Mouse (Mus musculus): ENCODE data around the gene Gpha2. TPM values are rescaled to one million over a fixed set of nuclear protein-coding genes. Genes with fewer than 3 reads are reported as not detected.

Gpha2 gene
- polyA plus RNA-seq, 1 experiment from 2014 or later: not detected

DNA sequence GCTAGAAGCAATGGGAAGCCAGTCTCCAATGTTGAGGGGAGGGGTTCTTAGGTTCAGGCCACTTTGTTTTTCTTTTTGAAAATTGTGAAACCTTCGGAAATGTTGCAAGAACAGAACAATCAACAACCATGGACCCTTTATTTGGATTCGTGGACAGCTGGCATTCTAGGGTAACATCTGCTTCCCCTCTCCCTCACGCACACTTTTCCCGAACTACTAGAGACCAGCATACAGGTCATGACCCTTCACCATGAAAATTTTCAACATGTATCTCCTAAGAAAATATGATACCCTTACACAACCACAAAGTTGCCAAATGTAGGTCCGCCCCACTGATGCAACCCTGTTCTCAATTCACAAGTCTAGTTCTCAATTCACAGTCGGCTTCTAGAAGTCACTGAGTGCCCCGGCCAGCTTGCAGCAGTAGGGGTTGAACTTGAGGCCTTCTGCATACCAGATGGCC lies 42.5 kb downstream of the Gpha2 start:
- Histone ChIP-seq H3K27me3 (ENCODE audit: low read depth, poor library complexity, severe bottlenecking) (peaks cover 4% of the 10 kb centered on the region; the same call in 1 of the 2 replicates), H3K4me3 (no peak overlapping the region), H3K4me1 (peaks cover 9% of the 10 kb centered on the region), H3K27ac (replicated peaks) (no peak overlapping the region), H3K9me3 (replicated peaks) (no peaks in the 10 kb centered on the region), H3K36me3 (no peaks in the 10 kb centered on the region)
- no peak for DNase-seq (ENCODE audit: low spot score)
- 85% methylated on average over 7 of the region's 7 CpGs for WGBS

DNA sequence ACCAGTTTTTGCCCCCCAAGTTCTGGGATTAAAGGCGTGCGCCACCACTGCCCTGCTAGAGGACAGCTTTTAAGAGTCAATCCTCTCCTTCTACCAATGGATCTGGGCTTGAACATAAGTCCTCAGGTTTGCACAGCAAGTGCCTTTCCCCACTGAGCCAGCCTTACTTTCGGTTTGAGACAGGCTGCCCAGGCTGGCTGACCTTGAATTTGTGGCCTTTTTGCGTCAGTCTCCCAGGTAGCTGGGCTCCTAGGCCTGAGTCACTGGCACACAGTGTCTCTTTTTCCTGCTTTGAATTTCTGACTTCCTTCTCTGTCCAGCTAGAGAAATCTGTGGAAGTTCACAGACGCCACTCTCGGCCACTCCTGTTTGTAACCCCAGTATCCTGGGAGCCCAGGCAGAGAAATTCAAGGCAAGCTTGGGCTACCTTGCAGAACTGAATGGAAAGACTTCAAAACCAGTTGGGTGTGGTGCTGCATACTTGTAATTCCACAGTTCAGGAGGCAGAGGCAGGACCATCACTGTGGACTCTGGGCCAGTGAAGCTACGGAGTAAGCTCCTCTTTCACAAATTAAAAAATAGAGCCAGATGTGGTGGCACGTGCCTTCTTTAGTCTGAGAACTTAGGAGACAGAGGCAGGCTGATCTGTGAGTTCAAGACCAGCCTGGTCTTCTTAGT lies 43.8 kb downstream of the Gpha2 start:
- Histone ChIP-seq H3K27ac (replicated peaks) (no peak overlapping the region), H3K4me1 (peaks cover 11% of the 10 kb centered on the region), H3K36me3 (no peaks in the 10 kb centered on the region), H3K9me3 (replicated peaks) (no peaks in the 10 kb centered on the region), H3K27me3 (ENCODE audit: low read depth, poor library complexity, severe bottlenecking) (peaks cover 4% of the 10 kb centered on the region; the same call in 1 of the 2 replicates), H3K4me3 (no peak overlapping the region)
- 84% methylated on average over 8 of the region's 8 CpGs for WGBS
- DNase-seq (ENCODE audit: low spot score): no peak

DNA sequence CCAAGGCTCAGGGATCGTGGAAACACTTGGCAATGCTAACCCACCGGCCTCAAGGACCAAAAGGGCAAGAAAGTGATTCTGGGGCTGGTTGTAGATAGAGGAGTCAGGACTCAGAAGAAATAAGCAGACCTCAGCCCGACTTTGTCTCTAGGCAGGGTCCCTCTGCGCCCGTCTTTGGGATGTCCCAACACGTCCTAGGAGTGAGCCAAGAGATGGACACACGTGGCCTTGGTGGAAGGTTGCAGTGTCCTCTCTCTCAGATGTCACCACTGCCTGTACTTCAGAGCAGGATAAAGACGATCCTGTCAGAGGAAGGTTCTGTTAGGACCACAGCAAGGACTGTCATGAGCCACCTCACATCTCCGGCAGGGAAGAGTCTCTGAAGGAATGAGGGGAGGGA lies 44.5 kb downstream of the Gpha2 start:
- Histone ChIP-seq H3K4me3 (no peak overlapping the region), H3K4me1 (peaks cover 18% of the 10 kb centered on the region), H3K27me3 (ENCODE audit: low read depth, poor library complexity, severe bottlenecking) (peaks cover 4% of the 10 kb centered on the region; the same call in 1 of the 2 replicates), H3K9me3 (replicated peaks) (no peaks in the 10 kb centered on the region), H3K27ac (replicated peaks) (no peak overlapping the region), H3K36me3 (no peaks in the 10 kb centered on the region)
- no peak for DNase-seq (ENCODE audit: low spot score)
- 57% methylated on average over 9 of the region's 9 CpGs for WGBS

DNA sequence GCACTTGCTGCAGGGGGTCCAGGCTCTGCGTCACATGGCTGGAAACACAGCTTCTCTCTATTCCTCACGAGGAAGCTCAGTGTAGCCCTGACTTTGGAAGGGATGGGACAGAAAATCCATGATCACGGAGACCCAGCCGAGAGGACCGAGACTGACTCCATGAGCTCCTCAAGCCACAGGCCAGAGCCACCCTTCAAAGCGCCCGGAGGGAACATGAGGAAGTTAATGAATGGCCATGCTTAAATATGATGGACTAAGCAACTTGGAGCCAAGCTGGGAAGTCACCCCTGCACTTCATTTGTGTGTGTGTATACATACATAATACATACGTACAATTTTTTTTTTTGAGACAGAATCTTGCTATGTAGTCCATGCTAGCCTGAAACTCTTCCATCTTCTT lies 45.0 kb downstream of the Gpha2 start:
- no peak overlapping the region for H3K4me3 ChIP-seq
- H3K27me3 ChIP-seq (ENCODE audit: low read depth, poor library complexity, severe bottlenecking): peaks cover 4% of the 10 kb centered on the region; the same call in 1 of the 2 replicates
- WGBS: 24% methylated on average over 8 of the region's 8 CpGs
- no peaks in the 10 kb centered on the region for H3K9me3 ChIP-seq (replicated peaks)
- no peak for DNase-seq (ENCODE audit: low spot score)
- peaks cover 23% of the 10 kb centered on the region for H3K4me1 ChIP-seq
- no peak overlapping the region; the same call in 1 of the 2 replicates for H3K27ac ChIP-seq (replicated peaks)
- H3K36me3 ChIP-seq: no peaks in the 10 kb centered on the region

DNA sequence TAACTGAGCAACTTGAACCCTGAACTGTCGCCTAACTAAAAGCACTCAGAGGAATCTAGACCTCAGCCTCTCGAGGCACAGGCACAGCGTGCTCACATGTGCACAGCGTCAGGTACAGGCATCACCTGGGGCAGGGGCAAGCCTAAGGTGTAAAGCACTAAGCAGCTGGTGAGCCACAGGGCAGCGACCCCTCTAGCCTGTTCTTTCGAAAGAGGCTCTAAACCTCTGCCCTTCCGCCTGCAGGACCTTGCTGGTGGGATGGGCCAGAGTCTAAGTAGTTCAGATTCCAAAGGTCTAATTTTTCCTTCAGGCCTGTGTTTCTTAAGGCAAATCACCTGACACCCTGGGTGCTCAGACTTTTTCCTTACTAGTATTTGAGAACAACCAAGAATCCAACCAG lies 45.9 kb downstream of the Gpha2 start:
- H3K27me3 ChIP-seq (ENCODE audit: low read depth, poor library complexity, severe bottlenecking): peaks cover 4% of the 10 kb centered on the region; the same call in 1 of the 2 replicates
- H3K36me3 ChIP-seq: no peaks in the 10 kb centered on the region
- WGBS: 66% methylated on average over 7 of the region's 7 CpGs
- no peak for DNase-seq (ENCODE audit: low spot score)
- peaks cover 26% of the 10 kb centered on the region for H3K4me1 ChIP-seq
- H3K27ac ChIP-seq (replicated peaks): no peak overlapping the region
- H3K9me3 ChIP-seq (replicated peaks): no peaks in the 10 kb centered on the region
- no peak overlapping the region for H3K4me3 ChIP-seq

DNA sequence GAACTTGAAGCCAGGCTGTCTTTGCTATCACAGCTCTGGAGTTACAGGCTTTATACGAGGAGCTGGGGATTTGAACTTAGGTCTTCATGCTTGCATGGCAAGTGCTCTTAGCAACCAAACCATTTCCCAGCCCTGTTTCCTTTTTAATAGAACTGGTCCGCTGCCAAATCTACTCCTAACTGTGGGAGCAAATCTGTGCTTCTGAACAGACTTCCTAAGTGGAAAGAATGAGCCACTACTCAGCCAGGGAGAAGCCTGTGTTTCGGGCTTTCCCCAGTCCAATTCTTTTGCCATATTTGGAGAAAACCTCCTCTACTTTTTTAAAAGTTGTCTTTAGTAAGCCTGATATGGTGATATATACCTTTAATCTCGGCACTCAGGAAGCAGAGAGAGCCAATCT lies 46.6 kb downstream of the Gpha2 start:
- H3K27me3 ChIP-seq (ENCODE audit: low read depth, poor library complexity, severe bottlenecking): peaks cover 4% of the 10 kb centered on the region; the same call in 1 of the 2 replicates
- WGBS: 92% methylated on average over 4 of the region's 4 CpGs
- DNase-seq (ENCODE audit: low spot score): no peak
- no peak overlapping the region for H3K27ac ChIP-seq (replicated peaks)
- H3K4me3 ChIP-seq: no peak overlapping the region
- no peaks in the 10 kb centered on the region for H3K36me3 ChIP-seq
- H3K4me1 ChIP-seq: peaks cover 32% of the 10 kb centered on the region
- no peaks in the 10 kb centered on the region for H3K9me3 ChIP-seq (replicated peaks)

DNA sequence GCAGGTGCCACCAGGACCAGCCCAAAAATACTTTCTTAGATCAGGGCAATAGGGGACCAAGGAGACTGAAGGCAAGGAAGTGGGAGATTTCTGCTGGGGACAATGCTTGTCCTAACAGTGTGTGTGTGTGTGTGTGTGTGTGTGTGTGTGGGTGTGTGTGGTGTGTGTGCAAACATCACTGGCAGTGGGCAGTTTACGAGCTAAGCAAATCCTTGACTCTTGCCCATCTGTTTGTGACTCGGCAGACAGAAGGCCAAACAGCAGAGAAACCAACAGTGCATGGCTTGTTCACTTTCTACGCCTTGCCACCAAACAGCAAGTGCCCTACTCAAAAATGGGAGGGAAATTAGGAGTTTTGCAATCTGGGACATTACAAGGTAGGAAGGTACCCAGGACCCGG lies 47.4 kb downstream of the Gpha2 start:
- Histone ChIP-seq H3K4me3 (no peak overlapping the region), H3K9me3 (replicated peaks) (no peaks in the 10 kb centered on the region), H3K27me3 (ENCODE audit: low read depth, poor library complexity, severe bottlenecking) (peaks cover 4% of the 10 kb centered on the region; the same call in 1 of the 2 replicates), H3K36me3 (no peaks in the 10 kb centered on the region), H3K4me1 (peaks cover 41% of the 10 kb centered on the region), H3K27ac (replicated peaks) (no peak overlapping the region)
- 94% methylated on average over 4 of the region's 4 CpGs for WGBS
- DNase-seq (ENCODE audit: low spot score): no peak

DNA sequence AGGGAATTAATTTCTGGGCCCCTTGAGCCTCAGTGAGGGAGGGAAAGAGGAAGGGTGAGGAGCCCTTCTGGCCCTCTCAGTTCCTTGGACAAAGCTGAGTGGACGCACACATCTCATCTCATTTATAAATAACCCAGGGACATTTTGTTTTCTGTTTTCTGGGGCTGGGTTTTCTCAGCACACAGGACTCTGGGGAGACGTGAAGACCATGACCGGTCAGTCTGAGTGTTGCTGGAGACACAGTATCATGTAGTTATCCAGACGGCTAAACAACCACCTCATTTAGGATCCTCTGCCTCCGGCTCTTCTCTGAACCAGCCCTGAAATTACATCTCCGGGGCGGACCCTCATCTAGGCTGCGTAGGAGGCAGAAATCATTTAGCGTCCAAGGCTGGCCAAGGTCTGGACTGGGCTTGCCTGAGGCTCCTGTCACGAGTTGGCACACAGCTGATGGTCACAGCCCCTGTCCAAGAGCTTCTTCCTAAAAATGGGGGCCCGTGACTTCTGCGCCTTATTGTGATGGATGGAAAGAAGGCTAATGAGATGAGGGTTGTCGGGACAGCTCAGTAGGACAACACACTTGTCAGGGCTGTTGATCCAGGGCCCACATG lies 47.9 kb downstream of the Gpha2 start:
- Histone ChIP-seq H3K36me3 (peaks cover 2% of the 10 kb centered on the region), H3K4me3 (no peak overlapping the region), H3K27ac (replicated peaks) (no peak overlapping the region), H3K9me3 (replicated peaks) (no peaks in the 10 kb centered on the region), H3K4me1 (peaks cover 46% of the 10 kb centered on the region), H3K27me3 (ENCODE audit: low read depth, poor library complexity, severe bottlenecking) (peaks cover 4% of the 10 kb centered on the region; the same call in 1 of the 2 replicates)
- DNase-seq (ENCODE audit: low spot score): no peak
- 94% methylated on average over 13 of the region's 13 CpGs for WGBS

DNA sequence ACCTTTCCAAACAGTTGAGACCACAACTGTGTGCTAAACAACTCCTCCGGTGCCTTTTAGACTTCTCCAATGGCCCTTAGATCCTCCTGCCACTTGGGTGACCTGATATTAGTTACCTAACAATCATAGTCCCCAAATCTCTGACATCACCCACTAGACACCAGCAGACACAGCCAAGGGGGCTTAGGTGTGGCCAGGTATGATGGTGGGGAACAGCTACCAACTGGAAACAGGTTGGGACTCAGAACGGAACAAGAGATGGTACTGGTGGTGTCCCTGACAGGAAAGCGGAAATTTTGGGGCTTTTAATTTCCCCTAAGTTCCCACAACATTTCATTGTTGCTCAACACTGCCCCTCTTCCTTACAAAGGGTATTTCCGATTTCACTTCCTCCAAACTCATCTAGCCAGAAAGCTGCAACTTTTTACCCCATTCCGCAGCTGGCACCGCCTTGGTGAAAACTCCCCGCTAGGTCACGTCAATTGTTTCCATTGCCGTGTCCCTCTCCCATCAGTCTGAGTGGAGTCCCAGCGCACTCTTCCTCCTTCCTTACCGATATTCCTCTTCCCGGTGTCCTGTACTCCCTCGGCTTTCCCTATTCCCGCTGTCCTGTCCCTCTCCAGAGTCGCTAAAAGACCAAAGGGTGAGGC lies 49.7 kb downstream of the Gpha2 start:
- peaks cover 54% of the 10 kb centered on the region for H3K4me1 ChIP-seq
- peaks cover 4% of the 10 kb centered on the region; the same call in 1 of the 2 replicates for H3K27me3 ChIP-seq (ENCODE audit: low read depth, poor library complexity, severe bottlenecking)
- no peak for DNase-seq (ENCODE audit: low spot score)
- H3K36me3 ChIP-seq: peaks cover 20% of the 10 kb centered on the region
- H3K9me3 ChIP-seq (replicated peaks): no peaks in the 10 kb centered on the region
- WGBS: 8% methylated on average over 15 of the region's 15 CpGs
- H3K27ac ChIP-seq (replicated peaks): peak overlapping the region; percentile 91
- H3K4me3 ChIP-seq: peak overlapping the region; percentile 91

DNA sequence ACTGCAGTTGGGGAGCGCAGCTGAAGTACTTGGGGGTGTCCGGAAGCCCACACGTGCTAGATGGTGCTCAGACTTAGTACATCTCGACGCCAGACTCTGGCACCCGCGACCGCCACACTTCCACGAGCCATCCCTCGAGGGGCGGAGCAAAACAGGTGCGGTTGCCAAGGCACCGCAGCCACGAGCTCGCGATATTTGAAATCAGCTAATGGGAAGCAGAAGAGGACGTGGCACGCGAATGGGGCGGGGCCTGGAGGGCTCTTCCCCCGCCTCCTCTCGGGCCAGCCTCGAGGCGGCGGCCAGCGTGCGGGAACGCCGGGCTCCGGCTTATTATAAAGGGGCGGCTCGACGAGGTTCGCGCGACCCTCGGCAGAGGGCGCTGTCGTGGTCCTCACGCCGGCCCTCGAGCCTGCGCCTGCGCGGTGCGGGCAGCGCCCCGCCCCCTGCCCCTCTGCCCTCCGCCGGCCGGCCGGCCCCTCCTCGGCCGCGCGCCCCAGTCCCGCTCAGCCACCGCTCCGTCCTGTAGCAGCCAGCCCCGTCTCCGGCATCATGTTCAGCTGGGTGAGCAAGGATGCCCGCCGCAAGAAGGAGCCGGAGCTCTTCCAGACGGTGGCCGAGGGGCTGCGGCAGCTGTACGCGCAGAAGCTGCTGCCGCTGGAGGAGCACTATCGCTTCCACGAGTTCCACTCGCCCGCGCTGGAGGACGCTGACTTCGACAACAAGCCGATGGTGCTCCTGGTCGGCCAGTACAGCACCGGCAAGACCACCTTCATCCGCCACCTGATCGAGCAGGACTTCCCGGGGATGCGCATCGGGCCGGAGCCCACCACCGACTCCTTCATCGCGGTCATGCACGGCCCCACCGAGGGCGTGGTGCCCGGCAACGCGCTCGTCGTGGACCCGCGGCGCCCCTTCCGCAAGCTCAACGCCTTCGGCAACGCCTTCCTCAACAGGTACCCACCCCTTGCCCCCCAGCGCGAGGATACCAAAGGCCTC lies 50.5 kb downstream of the Gpha2 start, which contains the start of gene Ehd1:
Gene Ehd1, plus strand, starts transcription at position 300 of the 996 bp plus-strand sequence.
- WGBS: under 1% methylated on average over 106 of the region's 106 CpGs
- H3K36me3 ChIP-seq: peaks cover 28% of the 10 kb centered on the region
- peaks cover 48% of the 10 kb centered on the region for H3K4me1 ChIP-seq
- H3K4me3 ChIP-seq: peak within 1 kb of the TSS; percentile 91
- DNase-seq (ENCODE audit: low spot score): peak; percentile 99
- no peaks in the 10 kb centered on the region for H3K9me3 ChIP-seq (replicated peaks)
- peak within 1 kb of the TSS; percentile 91 for H3K27ac ChIP-seq (replicated peaks)
- peaks cover 4% of the 10 kb centered on the region; the same call in 1 of the 2 replicates for H3K27me3 ChIP-seq (ENCODE audit: low read depth, poor library complexity, severe bottlenecking)

Measured in midbrain, embryonic 10.5 days (tissue).